Mouse (Mus musculus) liver, postnatal 0 days (tissue): ENCODE measurements at regions not wholly inside any gene's neighbourhood (a gene's known extent, or its start where the extent isn't known, plus 50 kb on each side); places are given as distances from the start of the nearest gene placed in this dataset.

Experiments
- CTCF ChIP-seq: sonication (generic); IDR thresholded peaks from 2 replicates; pipeline ENCODE4 v1.5.1; 2016; ENCODE audit warnings: antibody characterized with exemption, low read depth
- EP300 ChIP-seq: IDR thresholded peaks from 2 replicates; pipeline ENCODE4 v1.6.1; 2016; ENCODE audit warnings: antibody characterized with exemption, low read depth, mild to moderate bottlenecking

DNA sequence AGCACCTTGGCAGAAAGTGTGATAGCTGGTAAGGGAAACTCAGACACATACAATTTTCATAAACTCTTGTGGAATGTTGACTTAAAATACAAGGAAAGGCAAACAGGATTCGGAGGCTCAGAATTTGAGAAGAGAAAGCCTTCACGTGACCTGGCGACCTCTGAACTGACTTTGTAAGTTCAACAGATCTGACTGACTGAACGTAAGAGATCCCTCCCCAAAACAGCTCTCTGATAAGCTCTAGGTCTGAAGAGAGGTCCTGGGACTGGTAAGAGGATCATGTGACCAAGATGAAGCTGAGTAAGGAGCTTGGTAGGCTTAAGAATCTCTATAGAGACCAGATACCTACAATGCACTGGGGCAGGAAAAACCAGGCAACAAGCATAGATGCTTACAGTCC is 55.7 kb upstream of the Tab2 start:
- TF ChIP-seq CTCF = no peak
- TF ChIP-seq EP300 = no peak
